Mouse (Mus musculus): ENCODE measurements around the gene Rad51ap1.

DNA sequence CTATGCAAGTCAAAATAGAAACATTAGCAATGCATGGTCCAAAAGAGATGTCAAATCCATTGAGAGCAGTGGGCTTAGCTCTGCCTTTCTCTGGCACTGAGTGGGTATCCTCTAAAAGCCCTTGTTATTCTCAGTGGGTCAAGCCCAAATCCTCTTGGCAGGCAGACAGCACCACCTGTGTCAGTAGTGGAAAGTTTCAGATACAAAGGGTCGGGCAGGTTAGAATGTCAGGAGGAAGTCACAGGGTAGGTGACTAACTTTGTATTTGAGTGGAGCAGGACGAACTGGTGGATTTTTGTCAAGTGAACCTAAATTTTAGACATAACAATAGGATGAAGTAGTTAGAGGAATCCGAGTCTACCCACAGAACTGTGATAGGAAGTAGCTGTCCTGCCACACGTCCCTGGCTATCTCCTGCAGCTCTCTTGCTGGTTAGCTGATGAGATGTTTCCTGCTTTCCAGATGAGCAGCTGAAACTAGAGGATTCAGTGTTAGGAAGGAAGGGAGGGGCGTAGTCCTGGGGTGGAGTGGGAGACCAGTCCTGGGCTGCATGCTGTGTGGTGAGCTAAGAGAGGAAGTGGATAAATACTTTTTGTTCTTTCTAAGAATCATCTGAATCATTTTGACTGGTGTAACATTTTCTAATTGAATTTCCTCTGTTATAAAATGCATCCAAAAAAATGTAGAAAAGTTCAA is 42.3 kb upstream of the Rad51ap1 start:
- TF ChIP-seq ELF1 (IDR thresholded peaks at IDR 0.05; ENCODE audit: low read depth, low read length) (no peak), MAFK (IDR thresholded peaks at IDR 0.05; ENCODE audit: insufficient replicate concordance, low read length) (no peak), CTCF (conservative IDR thresholded peaks at IDR 0.05 in 1 of 2, IDR thresholded peaks at IDR 0.05 in 1 of 2; ENCODE audit: low read depth in 2 of 2, low read length in 2 of 2) (no peak), MEF2A (IDR thresholded peaks at IDR 0.05; ENCODE audit: borderline replicate concordance, low read depth, low read length) (no peak), ETS1 (conservative IDR thresholded peaks at IDR 0.05; ENCODE audit: low read depth, low read length) (no peak), RCOR1 (conservative IDR thresholded peaks at IDR 0.05; ENCODE audit: low read depth, low read length) (no peak), CHD2 (IDR thresholded peaks at IDR 0.05; ENCODE audit: low read length) (no peak), EP300 (IDR thresholded peaks at IDR 0.05; ENCODE audit: low read length) (no peak), POLR2A (IDR thresholded peaks at IDR 0.05; ENCODE audit: low read depth, low read length) (no peak), POLR2AphosphoS2 (IDR thresholded peaks at IDR 0.05; ENCODE audit: low read depth, low read length) (no peak), UBTF (IDR thresholded peaks at IDR 0.05; ENCODE audit: low read depth, low read length) (no peak)

All from CH12.LX (cell line).